Mouse (Mus musculus): ENCODE measurements around the gene Olfr1204.

- TF ChIP-seq CTCF (IDR thresholded peaks at IDR 0.05; ENCODE audit: insufficient read depth, low read depth, low read length) (no peak), POLR2A (IDR thresholded peaks at IDR 0.05; ENCODE audit: insufficient read depth, low read depth, low read length) (no peak)
Measured at GRCm38 (mm10) chr2:88862931-88863330, 13.8 kb downstream of the Olfr1204 start, which contains the start of gene Olfr1206.

All from olfactory bulb, adult 2 months (tissue).